Mouse (Mus musculus) bone marrow macrophage, adult 2 months (primary cell): ENCODE data around the gene Gm7075. TPM values are rescaled to one million over a fixed set of nuclear protein-coding genes. Genes with fewer than 3 reads are reported as not detected.
"Not testable (repeated sequence)": the region's sequence is repeated elsewhere in the genome, so short reads cannot be mapped to it uniquely, and the experiment has no call there.

Source experiments
- H3K27ac ChIP-seq: 2 replicates; pipeline ENCODE4 v1.5.1; 2012; ENCODE audit warnings: low read depth, low read length; ENCODE audit not compliant: insufficient read depth
- H3K4me1 ChIP-seq: 2 replicates; pipeline ENCODE4 v1.6.1; 2012; ENCODE audit warnings: low read length; ENCODE audit not compliant: control insufficient read depth, insufficient read depth
- H3K4me3 ChIP-seq: 2 replicates; pipeline ENCODE4 v1.5.1; 2012; ENCODE audit warnings: mild to moderate bottlenecking, low read length, moderate library complexity; ENCODE audit not compliant: insufficient read depth
- CTCF ChIP-seq: IDR thresholded peaks from 2 replicates; pipeline ENCODE4 v1.5.1; 2012; ENCODE audit warnings: low read depth, mild to moderate bottlenecking, low read length, moderate library complexity
- POLR2A ChIP-seq: IDR thresholded peaks from 2 replicates; pipeline ENCODE4 v1.6.1; 2012; ENCODE audit warnings: mild to moderate bottlenecking, low read depth, low read length, borderline replicate concordance
- polyA plus RNA-seq: library from polyadenylated mRNA; stranded (reverse); fragments of >200 nt; gene quantifications from 2 replicates; pipeline ENCODE4 v1.2.4, GENCODE M21; 2012; ENCODE audit not compliant: missing spikeins, insufficient read depth, insufficient read length

The Gm7075 gene
- polyA plus RNA-seq, 1 experiment, result not detected

DNA sequence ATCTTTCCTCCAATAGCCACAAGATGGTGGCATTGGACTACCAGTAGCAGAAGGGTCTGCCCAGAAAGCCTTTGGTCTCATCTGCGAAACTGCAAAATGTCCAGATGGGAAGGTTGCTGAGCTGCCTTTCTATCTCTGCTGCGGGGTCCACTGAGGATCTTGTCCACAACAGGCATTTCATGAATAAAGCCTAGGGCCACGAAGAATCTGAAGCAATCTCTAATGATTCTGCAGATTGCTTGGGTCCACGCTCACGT is 1.1 kb upstream of the Gm7075 start:
- Histone ChIP-seq H3K4me3 (no peak overlapping the region), H3K27ac (no peak overlapping the region), H3K4me1 (no peaks in the 10 kb centered on the region)
- TF ChIP-seq POLR2A, result no peak

- Histone ChIP-seq H3K27ac (no peak overlapping the region), H3K4me3 (no peak overlapping the region), H3K4me1 (peaks cover 12% of the 10 kb centered on the region)
- TF ChIP-seq CTCF, result no peak
- no peak for TF ChIP-seq POLR2A
Observed at GRCm38 (mm10) chr10:63417061-63417460, 4.5 kb downstream of the Gm7075 start.

GRCm38 (mm10) chr10:63415850-63416249 is 5.7 kb downstream of the Gm7075 start:
- Histone ChIP-seq H3K4me1 (peaks cover 12% of the 10 kb centered on the region), H3K27ac (no peak overlapping the region), H3K4me3 (peak overlapping the region; percentile 38)
- TF ChIP-seq CTCF (no peak), POLR2A (no peak)

- Histone ChIP-seq H3K4me3 (no peak overlapping the region), H3K4me1 (peaks cover 12% of the 10 kb centered on the region), H3K27ac (no peak overlapping the region)
- TF ChIP-seq CTCF, result no peak
- no peak for TF ChIP-seq POLR2A
Observed at GRCm38 (mm10) chr10:63415287-63415686, 6.3 kb downstream of the Gm7075 start.

DNA sequence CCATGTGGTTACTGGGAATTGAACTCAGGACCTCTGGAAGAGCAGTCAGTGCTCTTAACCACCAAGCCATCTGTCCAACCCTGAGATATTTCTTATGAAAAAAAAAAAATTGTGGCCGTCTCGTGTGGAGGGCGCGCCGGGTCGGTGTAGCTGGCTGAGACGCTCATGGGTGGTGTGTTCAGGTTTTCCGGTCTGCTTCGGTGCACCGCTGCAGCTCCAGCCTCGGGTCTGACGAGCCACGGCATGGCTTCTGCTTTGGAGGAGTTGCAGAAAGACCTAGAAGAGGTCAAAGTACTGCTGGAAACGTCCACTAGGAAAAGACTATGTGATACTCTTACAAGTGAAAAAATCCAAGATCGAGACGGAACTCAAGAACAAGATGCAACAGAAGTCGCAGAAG is 8.8 kb downstream of the Gm7075 start:
- H3K27ac ChIP-seq, result no peak overlapping the region
- no peak for TF ChIP-seq POLR2A

DNA sequence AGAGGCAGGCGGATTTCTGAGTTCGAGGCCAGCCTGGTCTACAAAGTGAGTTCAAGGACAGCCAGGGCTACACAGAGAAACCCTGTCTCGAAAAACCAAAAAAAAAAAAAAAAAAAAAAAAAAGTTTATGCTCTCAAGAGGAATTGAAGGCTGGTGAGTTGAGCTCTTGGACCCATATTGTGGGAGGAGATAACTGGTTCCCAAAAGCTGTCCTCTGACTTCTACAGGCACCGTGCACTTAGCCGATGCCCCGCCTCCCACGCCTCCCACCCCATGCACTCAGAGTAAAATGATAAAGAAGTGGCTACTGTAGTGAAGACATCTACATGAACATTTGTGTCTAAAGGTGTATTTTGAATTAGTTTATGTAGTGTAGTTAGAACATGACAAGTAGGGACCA is 9.9 kb downstream of the Gm7075 start:
- not testable (repeated sequence) for H3K4me3 ChIP-seq, H3K27ac ChIP-seq, H3K4me1 ChIP-seq

More for the DNA sequence above, 8.8 kb downstream of the Gm7075 start:
- Histone ChIP-seq H3K4me3 (no peak overlapping the region), H3K4me1 (peaks cover 12% of the 10 kb centered on the region)

- Histone ChIP-seq H3K4me1 (no peaks in the 10 kb centered on the region), H3K4me3 (no peak overlapping the region), H3K27ac (no peak overlapping the region)
- TF ChIP-seq CTCF (no peak), POLR2A (no peak)
Observed at GRCm38 (mm10) chr10:63410162-63410956, 11.2 kb downstream of the Gm7075 start.

DNA sequence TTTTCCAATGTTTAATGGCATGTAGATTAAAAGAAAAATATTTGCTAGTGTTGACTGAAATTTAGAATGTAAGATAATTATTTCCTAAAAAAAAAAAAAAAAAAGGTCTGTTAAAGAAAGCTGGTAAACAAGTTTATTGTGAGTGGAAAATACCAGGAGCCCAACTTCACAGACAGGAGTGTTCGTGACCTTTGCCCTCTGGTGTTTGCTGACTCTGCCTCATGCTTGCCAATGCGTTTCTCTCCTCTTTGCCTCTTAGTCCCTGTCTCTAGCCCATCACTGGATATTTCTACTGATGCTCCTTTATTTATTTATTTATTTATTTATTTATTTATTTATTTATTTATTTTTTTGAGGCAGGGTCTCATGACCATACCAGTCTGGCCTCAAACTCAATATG is 18.0 kb downstream of the Gm7075 start:
- H3K27ac ChIP-seq, result no peak overlapping the region
- TF ChIP-seq CTCF (no peak), POLR2A (no peak)
- H3K4me1 ChIP-seq, result no peaks in the 10 kb centered on the region
- H3K4me3 ChIP-seq, result no peak overlapping the region

- no peak for TF ChIP-seq CTCF
- Histone ChIP-seq H3K27ac (no peak overlapping the region), H3K4me3 (no peak overlapping the region), H3K4me1 (no peaks in the 10 kb centered on the region)
Observed at GRCm38 (mm10) chr10:63402731-63403504, 18.7 kb downstream of the Gm7075 start.

DNA sequence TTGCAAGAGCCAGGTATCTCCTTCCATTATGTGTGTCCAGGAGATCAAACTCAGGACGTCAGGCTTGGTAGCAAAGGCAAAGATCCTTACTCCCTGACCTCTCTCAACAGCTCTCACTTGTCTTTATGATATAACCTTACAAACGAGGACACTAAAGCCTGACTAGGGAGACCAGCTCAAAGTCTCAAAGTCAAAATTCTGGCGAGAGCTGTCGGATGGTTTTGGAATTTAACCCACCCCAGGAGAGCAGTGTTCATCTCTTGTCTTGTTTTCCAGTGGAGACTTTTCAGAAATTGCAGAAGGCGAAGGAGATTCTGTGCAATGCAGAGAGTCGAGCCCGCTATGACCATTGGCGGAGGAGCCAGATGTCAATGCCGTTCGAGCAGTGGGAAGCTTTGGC is 24.6 kb downstream of the Gm7075 start:
- TF ChIP-seq POLR2A (no peak), CTCF (no peak)
- no peak overlapping the region for H3K4me3 ChIP-seq
- H3K27ac ChIP-seq, result no peak overlapping the region
- no peaks in the 10 kb centered on the region for H3K4me1 ChIP-seq
